Mouse (Mus musculus) G1E (cell line): ENCODE results near the gene Gm49027.

ENCODE experiments used
- CTCF ChIP-seq: IDR thresholded peaks from 2 replicates; pipeline ENCODE4 v1.5.1; 2012; ENCODE audit warnings: low read depth, low read length, inconsistent platforms, mixed read lengths
- GATA1 ChIP-seq: IDR thresholded peaks from 2 replicates; pipeline ENCODE4 v1.6.1; 2012; ENCODE audit warnings: borderline replicate concordance, low read length, inconsistent platforms, mixed read lengths
- GATA2 ChIP-seq: IDR thresholded peaks from 2 replicates; pipeline ENCODE4 v1.6.1; 2012; ENCODE audit warnings: low read depth, low read length, inconsistent platforms, borderline replicate concordance
- POLR2AphosphoS5 ChIP-seq: IDR thresholded peaks from 2 replicates; pipeline ENCODE4 v1.6.1; 2012; ENCODE audit warnings: low read depth, low read length, inconsistent platforms; ENCODE audit not compliant: insufficient replicate concordance
- TAL1 ChIP-seq: conservative IDR thresholded peaks from 2 replicates; pipeline ENCODE4 v1.6.1; 2012; ENCODE audit warnings: low read depth, low read length, inconsistent platforms, mixed read lengths

GRCm38 (mm10) chr5:123555693-123556092 is 30.4 kb upstream of the Gm49027 start:
- TF ChIP-seq CTCF = no peak
- no peak for TF ChIP-seq GATA2
- TF ChIP-seq POLR2AphosphoS5 = no peak
- TF ChIP-seq TAL1 = no peak
- no peak for TF ChIP-seq GATA1
